Mouse (Mus musculus) forebrain, postnatal 0 days (tissue): ENCODE measurements at regions not wholly inside any gene's neighbourhood (a gene's known extent, or its start where the extent isn't known, plus 50 kb on each side); places are given as distances from the start of the nearest gene placed in this dataset.

Experiments used
- ATAC-seq: fragments of 200-750 bp; cut with Nextera tagmentation; 2 replicates; pipeline ENCODE4 v1.8.0; 2017; ENCODE audit warnings: mild to moderate bottlenecking, moderate library complexity
- DNase-seq: peaks from one replicate; pipeline ENCODE4 v3.0.0-alpha.2; 2015
- H3K27ac ChIP-seq: fragments of 300-500 bp; sonication (generic); 2 replicates; pipeline ENCODE4 v1.5.1; 2014; ENCODE audit warnings: low read depth, mild to moderate bottlenecking, antibody characterized with exemption, low read length, moderate library complexity, mixed read lengths
- H3K27me3 ChIP-seq: fragments of 300-500 bp; sonication (generic); 2 replicates; pipeline ENCODE4 v1.6.1; 2014; ENCODE audit warnings: mild to moderate bottlenecking, low read length, mixed read lengths; ENCODE audit not compliant: insufficient read depth
- H3K36me3 ChIP-seq: fragments of 300-500 bp; sonication (generic); 2 replicates; pipeline ENCODE4 v1.6.1; 2014; ENCODE audit warnings: mild to moderate bottlenecking, moderate library complexity; ENCODE audit not compliant: insufficient read depth
- H3K4me1 ChIP-seq: fragments of 300-500 bp; sonication (generic); 2 replicates; pipeline ENCODE4 v1.6.1; 2014; ENCODE audit warnings: antibody characterized with exemption; ENCODE audit not compliant: insufficient read depth
- H3K4me2 ChIP-seq: fragments of 300-500 bp; sonication (generic); 2 replicates; pipeline ENCODE4 v1.6.1; 2014; ENCODE audit warnings: low read depth, mild to moderate bottlenecking, moderate library complexity
- H3K4me3 ChIP-seq: fragments of 300-500 bp; sonication (generic); 2 replicates; pipeline ENCODE4 v1.5.1; 2014; ENCODE audit warnings: low read depth, low read length, mixed read lengths
- H3K9ac ChIP-seq: fragments of 300-500 bp; sonication (generic); 2 replicates; pipeline ENCODE4 v1.6.1; 2014; ENCODE audit warnings: mild to moderate bottlenecking
- H3K9me3 ChIP-seq: fragments of 300-500 bp; sonication (generic); 2 replicates; pipeline ENCODE4 v1.6.1; 2016; ENCODE audit warnings: low read length
- CTCF ChIP-seq: sonication (generic); IDR thresholded peaks from 2 replicates; pipeline ENCODE4 v1.5.1; 2016; ENCODE audit warnings: antibody characterized with exemption, control low read depth, low read depth
- WGBS: fragments of 180-500 bp; shearing (Covaris S2); extraction: QIAGEN DNeasy Blood & Tissue Kit; methylation state at CpG from one replicate; pipeline ENCODE4 v1.1.7; 2014; 5-methylcytosine and 5-hydroxymethylcytosine counted together

GRCm38 (mm10) chr2:117811506-117811905 is 300.2 kb upstream of the Thbs1 start:
- no peak overlapping the region for H3K4me3 ChIP-seq
- no peak overlapping the region for H3K27ac ChIP-seq
- no peak for TF ChIP-seq CTCF
- H3K36me3 ChIP-seq = no peaks in the 10 kb centered on the region
- ATAC-seq (no peak), DNase-seq (no peak)
- H3K9me3 ChIP-seq = no peaks in the 10 kb centered on the region
- H3K4me1 ChIP-seq = no peaks in the 10 kb centered on the region
- WGBS = 56% methylated on average over 1 of the region's 1 CpGs
- no peak overlapping the region for H3K9ac ChIP-seq
- no peak overlapping the region for H3K4me2 ChIP-seq
- no peaks in the 10 kb centered on the region for H3K27me3 ChIP-seq

- no peaks in the 10 kb centered on the region for H3K4me1 ChIP-seq
- H3K4me3 ChIP-seq = no peak overlapping the region
- no peaks in the 10 kb centered on the region for H3K27me3 ChIP-seq
- no peak for TF ChIP-seq CTCF
- no peaks in the 10 kb centered on the region for H3K36me3 ChIP-seq
- no peak overlapping the region for H3K9ac ChIP-seq
- H3K9me3 ChIP-seq = no peaks in the 10 kb centered on the region
- 89% methylated on average over 2 of the region's 2 CpGs for WGBS
- ATAC-seq (no peak), DNase-seq (no peak)
- no peak overlapping the region for H3K4me2 ChIP-seq
- H3K27ac ChIP-seq = no peak overlapping the region
These were observed 299.7 kb upstream of the Thbs1 start for GRCm38 (mm10) chr2:117811931-117812330.

GRCm38 (mm10) chr2:117819701-117820225 is 291.9 kb upstream of the Thbs1 start:
- no peak for ATAC-seq
- DNase-seq = no peak
- Histone ChIP-seq H3K4me2 (no peak overlapping the region), H3K4me1 (no peaks in the 10 kb centered on the region), H3K9ac (no peak overlapping the region), H3K27ac (no peak overlapping the region), H3K4me3 (no peak overlapping the region), H3K27me3 (no peaks in the 10 kb centered on the region), H3K36me3 (no peaks in the 10 kb centered on the region), H3K9me3 (no peaks in the 10 kb centered on the region)
- TF ChIP-seq CTCF = no peak
- 87% methylated on average over 3 of the region's 3 CpGs for whole genome bisulfite sequencing

GRCm38 (mm10) chr2:117820708-117821107 is 291.0 kb upstream of the Thbs1 start:
- Histone ChIP-seq H3K9me3 (no peaks in the 10 kb centered on the region), H3K4me3 (no peak overlapping the region), H3K36me3 (no peaks in the 10 kb centered on the region), H3K27ac (no peak overlapping the region), H3K4me2 (no peak overlapping the region), H3K9ac (no peak overlapping the region), H3K4me1 (no peaks in the 10 kb centered on the region), H3K27me3 (no peaks in the 10 kb centered on the region)
- ATAC-seq (no peak), DNase-seq (no peak)
- TF ChIP-seq CTCF = no peak

- no peak for ATAC-seq
- no peak for DNase-seq
- Histone ChIP-seq H3K4me1 (no peaks in the 10 kb centered on the region), H3K4me2 (no peak overlapping the region), H3K4me3 (no peak overlapping the region), H3K27me3 (no peaks in the 10 kb centered on the region), H3K27ac (no peak overlapping the region), H3K36me3 (no peaks in the 10 kb centered on the region), H3K9me3 (no peaks in the 10 kb centered on the region), H3K9ac (no peak overlapping the region)
- 77% methylated on average over 8 of the region's 8 CpGs for WGBS
- no peak for TF ChIP-seq CTCF
These were observed 286.6 kb upstream of the Thbs1 start for GRCm38 (mm10) chr2:117825088-117825487.

GRCm38 (mm10) chr2:117827278-117827677 is 284.4 kb upstream of the Thbs1 start:
- Histone ChIP-seq H3K4me2 (no peak overlapping the region), H3K36me3 (no peaks in the 10 kb centered on the region), H3K27ac (no peak overlapping the region), H3K4me3 (no peak overlapping the region), H3K27me3 (no peaks in the 10 kb centered on the region), H3K4me1 (no peaks in the 10 kb centered on the region), H3K9me3 (no peaks in the 10 kb centered on the region), H3K9ac (no peak overlapping the region)
- ATAC-seq (no peak), DNase-seq (no peak)
- no peak for TF ChIP-seq CTCF
- 91% methylated on average over 3 of the region's 3 CpGs for WGBS

GRCm38 (mm10) chr2:117838387-117838786 is 273.3 kb upstream of the Thbs1 start:
- TF ChIP-seq CTCF = no peak
- Histone ChIP-seq H3K4me2 (no peak overlapping the region), H3K4me3 (no peak overlapping the region), H3K9ac (no peak overlapping the region), H3K4me1 (no peaks in the 10 kb centered on the region), H3K27me3 (no peaks in the 10 kb centered on the region), H3K27ac (no peak overlapping the region), H3K36me3 (no peaks in the 10 kb centered on the region), H3K9me3 (no peaks in the 10 kb centered on the region)
- WGBS = 85% methylated on average over 2 of the region's 2 CpGs
- DNase-seq (no peak), ATAC-seq (no peak)

GRCm38 (mm10) chr2:117840406-117840805 is 271.3 kb upstream of the Thbs1 start:
- Histone ChIP-seq H3K36me3 (no peaks in the 10 kb centered on the region), H3K4me1 (no peaks in the 10 kb centered on the region), H3K4me2 (no peak overlapping the region), H3K4me3 (no peak overlapping the region), H3K27ac (no peak overlapping the region), H3K27me3 (no peaks in the 10 kb centered on the region), H3K9me3 (no peaks in the 10 kb centered on the region), H3K9ac (no peak overlapping the region)
- no peak for TF ChIP-seq CTCF
- ATAC-seq (no peak), DNase-seq (no peak)
- 84% methylated on average over 1 of the region's 1 CpGs for WGBS
